Mouse (Mus musculus) heart, embryonic 12.5 days (tissue): ENCODE data around the gene Cacul1. TPM values are rescaled to one million over a fixed set of nuclear protein-coding genes. Genes with fewer than 3 reads are reported as not detected.

Experiments used
- ATAC-seq: fragments of 200-750 bp; cut with Nextera tagmentation; 2 replicates; pipeline ENCODE4 v1.8.0; 2017; ENCODE audit warnings: moderate TSS enrichment, moderate library complexity; ENCODE audit not compliant: insufficient number of reproducible peaks, low FRiP score
- H3K27ac ChIP-seq: fragments of 300-500 bp; sonication (generic); 2 replicates; pipeline ENCODE4 v1.5.1; 2016; ENCODE audit warnings: mild to moderate bottlenecking, moderate library complexity; ENCODE audit not compliant: poor library complexity, severe bottlenecking
- H3K27me3 ChIP-seq: fragments of 300-500 bp; sonication (generic); replicated peaks from 2 replicates; pipeline ENCODE4 v1.6.1; 2016; ENCODE audit warnings: mild to moderate bottlenecking, moderate library complexity
- H3K36me3 ChIP-seq: fragments of 300-500 bp; sonication (generic); 2 replicates; pipeline ENCODE4 v1.6.1; 2016; ENCODE audit warnings: mild to moderate bottlenecking, moderate library complexity
- H3K4me1 ChIP-seq: fragments of 300-500 bp; sonication (generic); replicated peaks from 2 replicates; pipeline ENCODE4 v1.6.1; 2016; ENCODE audit warnings: mild to moderate bottlenecking
- H3K4me2 ChIP-seq: fragments of 300-500 bp; sonication (generic); 2 replicates; pipeline ENCODE4 v1.6.1; 2016; ENCODE audit warnings: mild to moderate bottlenecking, moderate library complexity
- H3K4me3 ChIP-seq: fragments of 300-500 bp; sonication (generic); 2 replicates; pipeline ENCODE4 v1.5.1; 2016; ENCODE audit warnings: mild to moderate bottlenecking
- H3K9ac ChIP-seq: fragments of 300-500 bp; sonication (generic); 2 replicates; pipeline ENCODE4 v1.6.1; 2016; ENCODE audit warnings: mild to moderate bottlenecking, moderate library complexity
- H3K9me3 ChIP-seq: fragments of 300-500 bp; sonication (generic); replicated peaks from 2 replicates; pipeline ENCODE4 v1.6.1; 2016; ENCODE audit warnings: mild to moderate bottlenecking, moderate library complexity
- WGBS: fragments of 180-500 bp; shearing (Covaris S2); methylation state at CpG from one replicate; pipeline ENCODE4 v1.1.7; 2016; 5-methylcytosine and 5-hydroxymethylcytosine counted together
- polyA plus RNA-seq: library from polyadenylated mRNA; unstranded; fragments of >200 nt; fragmentation: Nextera tagmentation; extraction: Ambion mirVana; gene quantifications from 2 replicates; pipeline ENCODE4 v1.2.1, GENCODE M21; 2016

Cacul1 gene
- polyA plus RNA-seq, 1 experiment from 2014 or later: 23.5 TPM

GRCm38 (mm10) chr19:60583201-60583600 lies 2.4 kb upstream of the Cacul1 start:
- H3K4me2 ChIP-seq: no peak overlapping the region
- no peak overlapping the region for H3K9ac ChIP-seq
- no peaks in the 10 kb centered on the region for H3K36me3 ChIP-seq
- WGBS: 86% methylated on average over 2 of the region's 2 CpGs
- H3K27me3 ChIP-seq: no peaks in the 10 kb centered on the region
- ATAC-seq: no peak
- no peak overlapping the region for H3K27ac ChIP-seq
- no peaks in the 10 kb centered on the region for H3K9me3 ChIP-seq
- no peak overlapping the region for H3K4me3 ChIP-seq
- peaks cover 10% of the 10 kb centered on the region for H3K4me1 ChIP-seq

- Histone ChIP-seq H3K27me3 (no peaks in the 10 kb centered on the region), H3K9me3 (no peaks in the 10 kb centered on the region), H3K27ac (peak overlapping the region; percentile 94), H3K4me1 (peaks cover 12% of the 10 kb centered on the region), H3K36me3 (no peaks in the 10 kb centered on the region), H3K4me3 (peak overlapping the region; percentile 97), H3K9ac (peak overlapping the region; percentile 72), H3K4me2 (peak overlapping the region; percentile 90)
- peak; percentile 34 for ATAC-seq
- 39% methylated on average over 4 of the region's 4 CpGs for WGBS
These were observed 809 bp upstream of the Cacul1 start for GRCm38 (mm10) chr19:60581377-60582290.

GRCm38 (mm10) chr19:60579771-60580581 lies 849 bp downstream of the Cacul1 start:
- H3K4me3 ChIP-seq: peak overlapping the region; percentile 97
- under 1% methylated on average over 31 of the region's 34 CpGs for WGBS
- ATAC-seq: peak; percentile 56
- no peaks in the 10 kb centered on the region for H3K36me3 ChIP-seq
- H3K27me3 ChIP-seq: no peaks in the 10 kb centered on the region
- peak overlapping the region; percentile 98 for H3K9ac ChIP-seq
- peaks cover 13% of the 10 kb centered on the region for H3K4me1 ChIP-seq
- H3K27ac ChIP-seq: peak overlapping the region; percentile 94
- H3K4me2 ChIP-seq: peak overlapping the region; percentile 90
- no peaks in the 10 kb centered on the region for H3K9me3 ChIP-seq

- H3K4me2 ChIP-seq: no peak overlapping the region
- ATAC-seq: no peak
- no peak overlapping the region for H3K4me3 ChIP-seq
- no peaks in the 10 kb centered on the region for H3K9me3 ChIP-seq
- H3K4me1 ChIP-seq: peaks cover 17% of the 10 kb centered on the region
- WGBS: 87% methylated on average over 1 of the region's 1 CpGs
- H3K36me3 ChIP-seq: peaks cover 7% of the 10 kb centered on the region
- no peaks in the 10 kb centered on the region for H3K27me3 ChIP-seq
- H3K27ac ChIP-seq: no peak overlapping the region
- H3K9ac ChIP-seq: no peak overlapping the region
These were observed 4.1 kb downstream of the Cacul1 start for GRCm38 (mm10) chr19:60576741-60577140.

- no peaks in the 10 kb centered on the region for H3K4me1 ChIP-seq
- H3K27ac ChIP-seq: no peak overlapping the region
- H3K9ac ChIP-seq: no peak overlapping the region
- H3K4me3 ChIP-seq: no peak overlapping the region
- ATAC-seq: no peak
- no peaks in the 10 kb centered on the region for H3K9me3 ChIP-seq
- H3K4me2 ChIP-seq: no peak overlapping the region
- H3K27me3 ChIP-seq: no peaks in the 10 kb centered on the region
- H3K36me3 ChIP-seq: peaks cover 12% of the 10 kb centered on the region
These were observed 20.3 kb downstream of the Cacul1 start for GRCm38 (mm10) chr19:60560497-60560896.

GRCm38 (mm10) chr19:60554866-60555438 lies 25.9 kb downstream of the Cacul1 start:
- H3K9ac ChIP-seq: no peak overlapping the region
- WGBS: 81% methylated on average over 4 of the region's 4 CpGs
- ATAC-seq: no peak

DNA sequence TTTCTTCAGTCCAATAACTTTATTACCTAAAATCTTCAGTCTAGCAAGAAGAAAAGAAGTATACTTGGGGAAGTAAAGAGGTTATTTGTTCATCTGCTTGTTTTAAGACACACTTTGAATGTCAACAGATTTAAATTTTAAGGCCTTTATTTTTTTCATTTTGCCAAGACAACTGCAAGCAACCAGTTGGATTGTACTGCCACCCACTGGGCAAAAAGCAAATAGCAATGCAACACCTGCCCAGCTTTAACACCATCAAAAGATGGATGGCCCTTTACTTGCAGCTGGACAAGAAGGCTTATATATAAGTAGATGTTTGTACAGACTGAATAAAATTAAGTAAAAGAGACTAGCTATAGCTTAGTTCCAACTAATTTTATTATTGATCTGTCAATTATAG lies 27.3 kb downstream of the Cacul1 start:
- Histone ChIP-seq H3K27me3 (no peaks in the 10 kb centered on the region), H3K4me2 (no peak overlapping the region), H3K27ac (no peak overlapping the region), H3K9me3 (no peaks in the 10 kb centered on the region), H3K4me3 (no peak overlapping the region), H3K4me1 (no peaks in the 10 kb centered on the region), H3K36me3 (peaks cover 24% of the 10 kb centered on the region), H3K9ac (no peak overlapping the region)
- ATAC-seq: no peak

More at GRCm38 (mm10) chr19:60554866-60555438, 25.9 kb downstream of the Cacul1 start:
- no peak overlapping the region for H3K4me2 ChIP-seq
- peaks cover 17% of the 10 kb centered on the region for H3K36me3 ChIP-seq
- H3K9me3 ChIP-seq: no peaks in the 10 kb centered on the region
- no peak overlapping the region for H3K27ac ChIP-seq
- H3K4me3 ChIP-seq: no peak overlapping the region
- H3K4me1 ChIP-seq: no peaks in the 10 kb centered on the region
- H3K27me3 ChIP-seq: no peaks in the 10 kb centered on the region

DNA sequence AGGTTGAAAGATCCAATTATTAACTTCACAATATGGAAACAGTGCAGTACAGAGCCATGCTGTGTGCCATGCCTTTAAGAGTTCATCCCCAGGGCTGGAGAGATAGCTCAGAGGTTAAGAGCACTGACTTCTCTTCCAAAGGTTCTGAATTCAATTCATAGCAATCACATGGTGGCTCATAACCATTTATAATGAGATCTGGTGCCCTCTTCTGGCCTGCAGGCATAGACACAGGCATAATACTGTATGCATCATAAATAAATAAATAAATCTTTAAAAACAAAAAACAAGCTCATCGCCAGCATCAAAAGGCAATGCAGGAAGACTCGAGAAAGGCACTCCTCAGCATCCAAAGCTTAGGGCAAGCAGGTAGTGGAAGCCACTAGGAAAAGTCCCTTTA lies 37.5 kb downstream of the Cacul1 start:
- Histone ChIP-seq H3K27ac (no peak overlapping the region), H3K36me3 (peaks cover 21% of the 10 kb centered on the region), H3K27me3 (no peaks in the 10 kb centered on the region), H3K9ac (no peak overlapping the region), H3K4me3 (no peak overlapping the region), H3K4me2 (no peak overlapping the region), H3K4me1 (no peaks in the 10 kb centered on the region), H3K9me3 (no peaks in the 10 kb centered on the region)
- WGBS: 85% methylated on average over 2 of the region's 2 CpGs
- no peak for ATAC-seq

DNA sequence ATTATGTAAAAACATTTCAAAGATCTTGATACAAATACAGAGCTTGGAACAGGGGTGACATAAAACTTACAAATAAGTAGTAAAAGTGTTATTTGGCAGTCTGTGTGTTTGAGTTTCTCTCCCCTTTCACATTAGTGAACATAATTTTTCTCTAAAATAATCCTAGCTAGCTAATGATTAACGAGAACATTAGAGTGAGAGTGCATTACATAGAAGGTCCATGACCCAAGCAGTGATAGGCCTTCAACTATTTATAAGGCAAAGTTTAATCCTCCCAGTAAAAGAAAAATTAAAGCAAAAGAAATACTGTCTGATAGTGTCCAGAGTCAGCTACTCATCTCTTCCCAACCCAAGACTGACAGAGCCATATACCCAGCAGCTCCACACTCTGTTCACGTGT lies 48.9 kb downstream of the Cacul1 start:
- no peak overlapping the region for H3K4me2 ChIP-seq
- no peak overlapping the region for H3K4me3 ChIP-seq
- no peak for ATAC-seq
- H3K4me1 ChIP-seq: no peaks in the 10 kb centered on the region
- WGBS: 93% methylated on average over 2 of the region's 2 CpGs
- H3K27me3 ChIP-seq: no peaks in the 10 kb centered on the region
- H3K27ac ChIP-seq: no peak overlapping the region
- no peaks in the 10 kb centered on the region for H3K9me3 ChIP-seq
- peaks cover 24% of the 10 kb centered on the region for H3K36me3 ChIP-seq
- no peak overlapping the region for H3K9ac ChIP-seq

- WGBS: 89% methylated on average over 1 of the region's 1 CpGs
- no peak overlapping the region for H3K27ac ChIP-seq
- no peaks in the 10 kb centered on the region for H3K4me1 ChIP-seq
- H3K27me3 ChIP-seq: no peaks in the 10 kb centered on the region
- no peak overlapping the region for H3K4me2 ChIP-seq
- no peak overlapping the region for H3K4me3 ChIP-seq
- peaks cover 30% of the 10 kb centered on the region for H3K36me3 ChIP-seq
- no peak overlapping the region for H3K9ac ChIP-seq
- H3K9me3 ChIP-seq: no peaks in the 10 kb centered on the region
- ATAC-seq: no peak
These were observed 50.7 kb downstream of the Cacul1 start for GRCm38 (mm10) chr19:60530171-60530570.

DNA sequence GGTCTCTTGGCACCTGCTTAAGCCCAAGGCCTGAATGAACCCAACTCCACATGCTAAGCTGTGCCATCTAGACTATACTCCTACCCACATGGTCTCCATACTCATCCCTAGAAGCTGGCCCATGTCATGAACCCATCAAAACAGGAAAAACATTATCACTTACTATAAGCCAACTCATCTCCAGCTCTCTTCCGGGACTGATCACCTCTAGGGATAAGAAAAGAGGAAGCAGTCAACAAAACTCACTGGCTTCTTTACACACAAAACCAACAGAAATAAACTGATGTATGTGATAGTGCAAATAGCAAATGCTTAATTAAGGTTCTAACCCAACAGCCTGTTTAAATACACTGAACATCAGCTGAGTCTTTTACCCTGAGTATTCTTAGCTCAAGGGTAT lies 51.5 kb downstream of the Cacul1 start:
- WGBS: 73% methylated on average over 1 of the region's 1 CpGs
- no peak overlapping the region for H3K9ac ChIP-seq
- no peaks in the 10 kb centered on the region for H3K4me1 ChIP-seq
- no peaks in the 10 kb centered on the region for H3K9me3 ChIP-seq
- no peak for ATAC-seq
- no peak overlapping the region for H3K4me3 ChIP-seq
- H3K4me2 ChIP-seq: no peak overlapping the region
- H3K27ac ChIP-seq: no peak overlapping the region
- H3K36me3 ChIP-seq: peaks cover 36% of the 10 kb centered on the region
- H3K27me3 ChIP-seq: no peaks in the 10 kb centered on the region
